Mouse (Mus musculus): ENCODE data around the gene Fam167b. TPM values are rescaled to one million over a fixed set of nuclear protein-coding genes. Genes with fewer than 3 reads are reported as not detected.

Fam167b gene
- polyA plus RNA-seq, 1 experiment = 2.6 TPM

DNA sequence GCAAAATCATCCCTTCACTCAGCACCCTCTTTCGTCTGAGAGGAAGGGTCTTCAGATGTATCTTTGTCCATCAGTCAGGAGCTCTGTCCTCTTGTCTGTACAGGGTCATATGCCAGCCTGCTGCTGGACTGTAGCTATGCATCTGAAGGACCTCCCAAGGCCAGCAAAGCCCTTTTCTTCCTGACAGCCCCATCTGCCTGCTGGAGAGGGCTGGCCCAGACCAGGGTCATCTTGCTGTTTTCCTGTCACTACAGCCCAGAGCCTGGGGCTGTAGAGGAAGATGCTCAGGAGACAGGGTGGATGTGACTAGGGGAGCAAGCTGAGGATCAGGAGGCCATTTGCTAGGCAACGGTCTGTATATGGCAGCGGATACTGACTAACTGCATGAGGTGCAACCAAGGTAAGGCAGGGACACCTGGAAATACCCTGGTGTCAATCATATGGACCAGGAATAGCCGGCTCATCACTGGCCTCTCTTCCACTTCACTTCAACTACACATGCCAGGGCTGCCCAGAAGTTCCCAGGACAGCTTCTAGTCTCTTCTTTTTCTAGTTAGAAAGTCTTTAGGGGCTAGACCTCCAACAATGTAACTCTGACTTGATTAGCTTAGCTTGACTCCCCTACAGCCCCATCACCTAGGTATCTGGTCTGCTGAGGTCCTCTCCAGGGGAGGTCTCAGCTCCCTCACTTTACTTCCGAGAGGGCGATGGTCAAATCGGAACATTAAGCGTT is 44.6 kb upstream of the Fam167b start:
- Histone ChIP-seq H3K27ac (ENCODE audit: control insufficient read depth, insufficient read depth, low read length) (peak overlapping the region; percentile 98), H3K27me3 (ENCODE audit: control insufficient read depth, insufficient read depth, low read length) (no peaks in the 10 kb centered on the region), H3K4me1 (replicated peaks; ENCODE audit: control insufficient read depth, insufficient read depth, low read length) (peaks cover 36% of the 10 kb centered on the region), H3K36me3 (ENCODE audit: control insufficient read depth, insufficient read depth, low read length) (peaks cover 6% of the 10 kb centered on the region), H3K4me3 (ENCODE audit: control insufficient read depth, insufficient read depth, low read length) (peak overlapping the region; percentile 80)
- 25% methylated on average over 8 of the region's 8 CpGs for whole genome bisulfite sequencing
- TF ChIP-seq POLR2A (IDR thresholded peaks at IDR 0.05; ENCODE audit: control insufficient read depth, extremely low read depth, insufficient read depth, low read length, poor library complexity) (no peak), CTCF (IDR thresholded peaks at IDR 0.05; ENCODE audit: borderline replicate concordance, control insufficient read depth, extremely low read depth, insufficient read depth, low read length, poor library complexity) (no peak)
- no peak for DNase-seq

DNA sequence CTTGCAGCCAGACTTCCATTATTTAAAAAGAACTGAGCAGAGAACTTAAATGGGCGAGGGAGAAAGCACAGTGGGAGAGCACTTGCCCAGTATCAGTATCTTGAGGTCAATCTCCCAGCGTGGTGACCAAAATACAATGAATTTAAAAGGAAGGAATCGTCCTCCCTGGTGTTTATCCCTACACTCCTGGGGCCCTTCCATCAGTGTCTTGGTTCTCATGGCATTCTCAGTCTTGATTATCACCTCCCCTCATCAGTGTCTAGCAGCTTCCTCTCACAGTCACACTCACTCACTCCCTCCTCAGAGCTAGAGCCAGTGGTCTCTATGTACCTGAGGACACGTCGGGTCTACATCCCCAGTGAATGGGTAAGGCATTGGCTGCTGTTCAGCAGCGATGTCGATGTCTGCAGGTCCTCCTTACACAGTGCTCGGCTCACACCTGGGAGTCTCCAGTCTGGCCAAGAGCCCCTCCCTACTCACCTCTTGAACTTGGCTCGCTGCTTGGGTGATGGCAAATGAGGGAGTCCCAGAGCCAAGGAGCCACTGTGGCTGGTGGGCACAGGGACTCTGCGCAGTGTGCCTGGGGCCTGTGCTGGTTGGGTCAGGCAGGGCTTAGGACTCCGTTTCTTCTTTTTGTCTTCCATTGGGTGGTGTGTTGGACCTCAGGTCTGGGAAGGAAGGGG is 43.9 kb upstream of the Fam167b start:
- no peak overlapping the region for H3K4me3 ChIP-seq (ENCODE audit: control insufficient read depth, insufficient read depth, low read length)
- WGBS = 93% methylated on average over 11 of the region's 11 CpGs
- H3K4me1 ChIP-seq (replicated peaks; ENCODE audit: control insufficient read depth, insufficient read depth, low read length) = peaks cover 36% of the 10 kb centered on the region
- DNase-seq = no peak
- no peaks in the 10 kb centered on the region for H3K27me3 ChIP-seq (ENCODE audit: control insufficient read depth, insufficient read depth, low read length)
- no peak for TF ChIP-seq POLR2A (IDR thresholded peaks at IDR 0.05; ENCODE audit: control insufficient read depth, extremely low read depth, insufficient read depth, low read length, poor library complexity)
- no peak for TF ChIP-seq CTCF (IDR thresholded peaks at IDR 0.05; ENCODE audit: borderline replicate concordance, control insufficient read depth, extremely low read depth, insufficient read depth, low read length, poor library complexity)
- no peaks in the 10 kb centered on the region for H3K36me3 ChIP-seq (ENCODE audit: control insufficient read depth, insufficient read depth, low read length)
- no peak overlapping the region for H3K27ac ChIP-seq (ENCODE audit: control insufficient read depth, insufficient read depth, low read length)

DNA sequence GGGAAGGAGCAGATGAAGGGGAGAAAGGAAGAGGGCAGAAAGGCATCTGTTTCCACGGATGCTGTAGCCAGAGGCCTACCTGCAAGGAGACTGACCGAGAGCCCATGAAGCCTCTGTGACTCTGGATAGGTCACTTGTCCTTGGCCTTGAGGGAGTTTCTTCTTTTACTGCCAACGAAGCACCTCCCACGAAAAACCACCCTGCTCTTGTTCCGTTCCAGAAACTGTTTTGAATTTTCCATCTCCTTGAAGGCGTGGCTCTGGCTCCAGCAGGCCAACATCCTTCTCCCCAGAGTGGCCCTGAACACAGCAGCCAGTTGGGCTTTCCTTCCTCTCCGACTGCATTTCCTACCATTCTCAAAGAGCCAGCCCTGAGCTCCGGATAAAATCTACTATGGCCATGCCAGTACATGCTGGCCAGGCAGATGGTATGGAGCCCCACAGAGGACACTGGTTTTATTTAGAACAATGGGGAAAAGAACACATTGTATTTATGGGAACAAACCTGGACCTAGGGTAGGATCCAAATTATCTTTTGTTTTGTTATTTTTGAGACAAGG is 43.0 kb upstream of the Fam167b start:
- Histone ChIP-seq H3K36me3 (ENCODE audit: control insufficient read depth, insufficient read depth, low read length) (no peaks in the 10 kb centered on the region), H3K27ac (ENCODE audit: control insufficient read depth, insufficient read depth, low read length) (no peak overlapping the region), H3K27me3 (ENCODE audit: control insufficient read depth, insufficient read depth, low read length) (no peaks in the 10 kb centered on the region), H3K4me1 (replicated peaks; ENCODE audit: control insufficient read depth, insufficient read depth, low read length) (peaks cover 36% of the 10 kb centered on the region), H3K4me3 (ENCODE audit: control insufficient read depth, insufficient read depth, low read length) (no peak overlapping the region)
- TF ChIP-seq POLR2A (IDR thresholded peaks at IDR 0.05; ENCODE audit: control insufficient read depth, extremely low read depth, insufficient read depth, low read length, poor library complexity) (no peak), CTCF (IDR thresholded peaks at IDR 0.05; ENCODE audit: borderline replicate concordance, control insufficient read depth, extremely low read depth, insufficient read depth, low read length, poor library complexity) (no peak)
- no peak for DNase-seq
- 88% methylated on average over 8 of the region's 8 CpGs for WGBS

DNA sequence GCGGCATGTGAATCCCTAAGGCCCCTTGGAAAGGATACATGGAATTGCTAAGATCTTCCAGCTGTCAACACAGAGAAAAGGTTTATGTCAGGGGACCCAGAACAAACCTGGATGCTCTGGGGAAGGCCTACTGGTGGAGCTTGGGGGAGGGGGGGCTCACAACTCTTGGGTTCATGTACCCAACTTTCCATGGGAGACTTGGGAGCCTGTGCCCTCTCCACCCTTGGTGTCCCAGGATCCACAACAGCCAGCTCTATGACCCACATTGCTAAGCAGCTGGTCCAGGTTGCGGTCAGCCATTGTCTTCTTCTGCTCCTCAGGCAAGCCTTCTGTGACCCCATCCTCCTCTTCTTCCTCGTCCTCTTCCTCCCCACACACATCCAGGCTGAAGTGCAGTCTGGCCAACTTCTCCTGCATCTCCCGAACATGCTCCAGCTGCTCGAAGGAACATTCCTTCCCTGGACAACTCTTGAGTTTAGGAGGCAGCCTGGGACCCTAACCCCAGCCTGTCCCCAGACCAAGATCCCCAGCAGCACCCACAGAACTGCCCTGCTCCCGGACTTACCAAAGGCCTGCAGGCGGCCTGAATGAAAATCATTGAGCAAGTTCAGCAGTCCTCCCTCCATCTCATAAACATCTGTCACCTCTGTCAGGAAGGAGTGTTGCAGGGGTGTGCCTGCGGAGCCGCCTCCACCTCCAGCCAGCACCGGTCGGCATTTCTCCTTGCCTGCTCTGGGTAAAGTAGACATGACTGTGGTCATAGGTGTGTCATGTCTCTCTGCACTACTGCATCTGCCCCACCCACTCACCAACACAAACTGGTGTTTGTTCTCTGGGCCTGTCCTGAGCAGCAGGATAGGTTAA is 42.3 kb upstream of the Fam167b start:
- 95% methylated on average over 11 of the region's 11 CpGs for WGBS
- no peak overlapping the region for H3K4me3 ChIP-seq (ENCODE audit: control insufficient read depth, insufficient read depth, low read length)
- H3K27ac ChIP-seq (ENCODE audit: control insufficient read depth, insufficient read depth, low read length) = no peak overlapping the region

DNA sequence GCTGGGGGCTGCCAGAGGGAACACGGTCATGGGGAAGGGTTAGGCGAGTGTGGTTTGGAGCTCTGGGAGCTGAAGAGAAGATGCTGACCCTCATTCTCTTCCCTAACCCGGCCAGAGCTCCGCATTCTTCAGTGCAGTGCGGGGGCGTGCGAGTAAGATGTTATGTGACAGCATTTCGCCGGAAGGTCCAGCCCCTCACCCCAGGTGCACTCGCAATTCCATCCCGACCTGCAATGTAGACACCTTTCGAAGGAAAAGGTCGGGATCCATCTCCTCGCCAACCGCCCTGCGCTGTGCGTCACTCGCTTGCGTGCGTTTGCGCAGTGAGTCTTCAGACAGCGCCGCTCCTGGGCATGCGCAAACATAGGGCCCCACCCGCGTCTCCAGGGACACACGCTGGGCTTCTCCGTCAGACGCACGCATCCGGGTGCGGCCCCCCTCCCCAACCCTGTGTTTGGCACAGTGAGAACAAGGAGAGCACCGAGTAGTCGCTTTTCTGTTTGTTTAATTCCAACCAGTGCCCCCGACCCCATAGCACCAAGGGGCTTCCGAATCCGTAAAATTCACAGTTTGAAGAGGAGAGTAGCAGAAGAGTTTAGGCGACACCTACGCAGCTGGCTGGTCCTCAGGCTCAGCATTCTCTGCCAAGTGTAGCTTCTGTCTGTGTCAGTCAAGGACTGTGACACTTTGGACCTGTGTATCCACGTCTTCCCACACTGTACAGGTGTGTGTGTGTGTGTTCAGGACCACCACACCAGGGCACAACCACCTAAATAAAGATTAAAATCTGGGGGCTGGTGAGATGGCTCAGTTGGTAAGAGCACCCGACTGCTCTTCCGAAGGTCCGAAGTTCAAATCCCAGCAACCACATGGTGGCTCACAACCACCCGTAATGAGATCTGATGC is 40.7 kb upstream of the Fam167b start, which contains the start of gene Iqcc:
Gene Iqcc (minus strand): TSS at position 314 of the 906 bp plus-strand sequence.
- Histone ChIP-seq H3K36me3 (ENCODE audit: control insufficient read depth, insufficient read depth, low read length) (no peaks in the 10 kb centered on the region), H3K4me1 (replicated peaks; ENCODE audit: control insufficient read depth, insufficient read depth, low read length) (peaks cover 23% of the 10 kb centered on the region), H3K27ac (ENCODE audit: control insufficient read depth, insufficient read depth, low read length) (peak within 1 kb of the TSS; percentile 84), H3K27me3 (ENCODE audit: control insufficient read depth, insufficient read depth, low read length) (no peaks in the 10 kb centered on the region), H3K4me3 (ENCODE audit: control insufficient read depth, insufficient read depth, low read length) (peak within 1 kb of the TSS; percentile 76)
- TF ChIP-seq CTCF (IDR thresholded peaks at IDR 0.05; ENCODE audit: borderline replicate concordance, control insufficient read depth, extremely low read depth, insufficient read depth, low read length, poor library complexity) (peak; percentile 30; the same call in 1 of the 2 replicates), POLR2A (IDR thresholded peaks at IDR 0.05; ENCODE audit: control insufficient read depth, extremely low read depth, insufficient read depth, low read length, poor library complexity) (peak; percentile 94)
- WGBS = 6% methylated on average over 44 of the region's 44 CpGs
- peak; percentile 96 for DNase-seq

More for the DNA sequence above, 42.3 kb upstream of the Fam167b start:
- no peaks in the 10 kb centered on the region for H3K36me3 ChIP-seq (ENCODE audit: control insufficient read depth, insufficient read depth, low read length)
- no peaks in the 10 kb centered on the region for H3K27me3 ChIP-seq (ENCODE audit: control insufficient read depth, insufficient read depth, low read length)
- peaks cover 36% of the 10 kb centered on the region for H3K4me1 ChIP-seq (replicated peaks; ENCODE audit: control insufficient read depth, insufficient read depth, low read length)
- DNase-seq = no peak
- TF ChIP-seq POLR2A (IDR thresholded peaks at IDR 0.05; ENCODE audit: control insufficient read depth, extremely low read depth, insufficient read depth, low read length, poor library complexity) (no peak), CTCF (IDR thresholded peaks at IDR 0.05; ENCODE audit: borderline replicate concordance, control insufficient read depth, extremely low read depth, insufficient read depth, low read length, poor library complexity) (no peak)
